Mouse (Mus musculus): ENCODE measurements around the gene Themis2.

GRCm38 (mm10) chr4:132794028-132794427 is 2.2 kb downstream of the Themis2 start:
- TF ChIP-seq CTCF (IDR thresholded peaks at IDR 0.05; ENCODE audit: low read depth) (no peak), EP300 (optimal IDR thresholded peaks at IDR 0.05) (no peak)
